Mouse (Mus musculus) heart, postnatal 4 days (tissue): ENCODE data around the gene Elovl1. TPM values are rescaled to one million over a fixed set of nuclear protein-coding genes. Genes with fewer than 3 reads are reported as not detected.

Experiments used
- DNase-seq: peaks from one replicate; pipeline ENCODE4 v3.0.0; 2021
- total RNA-seq, 2 experiments: library from RNA; stranded (reverse); gene quantifications; 2 replicates each; pipeline ENCODE4 v1.2.3; 2021

Elovl1 gene
- 10 to 100 TPM; 38.0 to 44.4 TPM for total RNA-seq

DNA sequence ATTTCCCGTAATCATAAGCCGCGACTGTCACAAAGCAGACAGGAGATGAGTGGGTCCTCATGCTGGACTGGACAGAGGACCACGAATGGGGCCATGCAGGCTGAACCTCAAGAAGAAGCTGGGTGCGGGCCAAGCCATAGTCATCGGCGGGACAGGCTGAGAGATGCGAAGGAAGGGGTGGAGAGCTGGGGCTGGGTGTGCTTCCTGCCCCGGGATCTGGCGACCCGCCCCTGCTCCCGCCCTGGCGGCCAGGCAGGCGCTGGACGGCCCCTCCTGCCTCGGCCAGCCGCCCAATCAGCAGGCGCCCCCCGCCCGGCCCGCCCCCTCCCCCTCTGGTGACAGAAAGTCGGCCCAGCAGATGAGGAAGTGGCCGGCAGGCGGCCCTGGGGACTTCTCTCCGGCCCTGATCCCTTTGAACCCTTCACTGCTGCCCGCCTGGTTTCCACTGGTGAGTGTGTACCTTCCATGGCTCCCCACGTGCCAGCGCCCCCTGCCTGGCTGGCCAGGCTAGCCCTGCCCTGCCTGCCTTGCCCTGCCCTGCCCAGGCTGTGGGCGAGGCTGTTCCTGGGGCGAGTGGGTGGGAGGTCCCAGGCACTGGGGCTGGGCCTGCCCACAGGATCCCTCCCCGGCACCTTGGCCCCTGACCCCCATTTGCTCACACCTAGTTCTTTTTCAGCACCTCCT lies at the start of gene Elovl1:
Gene Elovl1 (plus strand): TSS at position 326 of the 684 bp plus-strand sequence.
- DNase-seq = peak; percentile 95

DNA sequence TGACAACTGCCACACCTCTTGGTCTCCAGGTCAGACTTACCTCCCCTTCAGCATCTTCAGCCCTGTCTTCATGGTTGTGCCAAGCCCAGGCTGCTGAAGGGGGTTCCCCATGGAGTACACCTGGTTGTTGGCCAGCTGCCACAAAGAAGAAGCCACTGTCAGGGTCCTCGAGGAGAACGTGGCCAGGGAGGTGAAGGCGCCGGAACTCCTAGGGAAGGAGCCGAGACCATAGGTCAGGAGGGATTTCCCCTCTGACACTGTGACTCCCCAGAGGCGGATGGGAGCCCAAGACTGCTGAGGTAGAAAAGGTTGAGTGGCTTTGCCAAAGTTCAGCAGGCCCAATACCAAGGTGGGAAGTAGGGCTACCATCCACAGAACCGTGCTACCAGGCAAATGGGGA lies 44.6 kb upstream of the Elovl1 start:
- DNase-seq = no peak

DNA sequence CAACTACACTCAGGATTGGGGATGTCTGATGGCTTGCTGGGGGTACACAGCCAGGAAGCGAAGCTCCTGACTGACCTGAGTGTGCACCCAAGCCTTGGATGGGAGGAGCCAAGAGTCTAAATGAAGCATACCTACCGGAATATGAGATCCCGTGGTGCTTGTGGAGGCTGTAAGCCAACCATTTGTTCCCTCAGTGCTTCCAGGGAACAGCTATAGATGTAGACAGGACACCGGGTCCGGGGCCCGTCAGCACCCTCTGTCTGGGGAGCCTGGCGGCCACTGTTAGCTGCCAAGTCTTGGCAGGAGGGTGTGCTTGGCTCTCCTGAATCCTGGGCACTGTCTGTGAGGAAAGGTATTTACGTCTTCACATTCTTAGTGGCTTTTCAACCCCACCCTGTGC lies 40.6 kb upstream of the Elovl1 start:
- peak; percentile 4 for DNase-seq

DNA sequence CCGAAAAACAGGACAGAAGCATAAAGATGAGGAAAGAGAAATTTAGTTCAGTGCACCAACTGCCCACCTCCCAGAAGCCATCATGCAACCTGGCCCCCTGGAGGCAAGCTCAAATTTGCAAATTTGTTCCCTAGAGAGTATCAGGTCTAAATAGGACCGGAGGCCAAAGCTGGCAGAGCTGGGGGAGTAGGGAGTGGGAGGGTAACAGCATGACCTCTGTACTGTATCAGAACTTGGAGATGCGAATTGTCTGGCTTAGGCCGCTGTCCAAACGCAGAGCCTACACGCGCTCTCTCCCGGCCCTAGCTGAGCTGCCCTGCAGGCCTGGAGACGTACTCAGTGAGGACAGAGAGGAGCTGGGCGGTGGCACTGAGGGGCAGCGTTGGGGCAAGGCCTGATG lies 37.7 kb upstream of the Elovl1 start:
- DNase-seq = no peak

DNA sequence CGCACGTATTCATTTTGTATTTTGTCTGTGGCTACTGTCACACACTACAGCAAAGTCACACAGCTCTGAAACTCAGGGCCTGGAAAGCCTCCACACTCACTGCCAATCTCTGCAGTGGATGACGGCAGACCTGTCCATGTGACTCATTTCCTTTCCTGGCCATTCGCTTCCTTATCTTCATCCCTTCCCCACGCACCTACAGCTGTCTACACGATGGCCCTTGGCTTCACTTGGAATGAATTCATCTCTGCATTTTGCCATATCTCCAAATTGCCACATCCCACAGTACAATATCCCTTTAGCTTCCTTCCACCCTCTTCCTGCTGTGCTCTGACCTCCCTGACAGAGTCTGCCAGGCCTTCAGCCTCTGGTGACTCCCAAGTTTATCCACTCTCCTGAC lies 33.4 kb upstream of the Elovl1 start:
- peak; percentile 63 for DNase-seq

DNA sequence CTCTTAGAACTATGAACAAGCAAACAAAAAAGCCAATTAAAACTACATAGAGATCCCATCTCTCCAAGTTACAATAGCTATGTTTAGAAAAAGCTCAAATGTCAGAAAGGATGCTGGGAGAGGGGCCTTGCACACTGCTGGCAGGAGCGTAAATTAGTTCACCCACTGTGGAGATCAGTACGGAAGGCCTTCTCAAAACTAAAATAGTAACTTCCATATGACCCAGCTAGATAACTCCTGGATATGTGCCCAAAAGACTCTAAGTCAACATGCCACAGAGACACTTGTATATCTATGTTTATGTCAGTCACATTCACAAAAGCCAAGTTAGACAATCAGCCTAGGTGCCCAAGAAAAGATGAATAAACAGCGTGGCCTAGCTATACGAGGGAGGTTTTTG lies 32.6 kb upstream of the Elovl1 start:
- no peak for DNase-seq

DNA sequence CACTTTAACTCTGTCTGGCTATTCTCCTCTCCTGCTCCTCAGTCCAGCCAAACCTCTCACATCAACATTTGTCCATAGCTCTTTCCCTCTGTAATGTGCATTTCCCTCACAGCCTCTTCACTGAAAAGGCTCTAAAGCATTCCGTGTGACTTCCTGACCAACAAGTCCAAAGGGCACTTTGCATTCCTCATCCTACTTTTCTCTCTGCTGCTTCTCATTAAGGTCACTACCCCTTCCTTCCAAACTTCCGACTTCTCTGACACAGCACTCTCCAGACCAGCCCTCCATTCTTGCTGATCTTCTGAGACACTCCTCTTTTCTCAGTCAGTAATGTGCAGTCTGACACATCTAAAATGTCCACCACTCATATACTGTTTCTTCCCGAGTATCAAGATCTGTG lies 31.5 kb upstream of the Elovl1 start:
- no peak for DNase-seq

DNA sequence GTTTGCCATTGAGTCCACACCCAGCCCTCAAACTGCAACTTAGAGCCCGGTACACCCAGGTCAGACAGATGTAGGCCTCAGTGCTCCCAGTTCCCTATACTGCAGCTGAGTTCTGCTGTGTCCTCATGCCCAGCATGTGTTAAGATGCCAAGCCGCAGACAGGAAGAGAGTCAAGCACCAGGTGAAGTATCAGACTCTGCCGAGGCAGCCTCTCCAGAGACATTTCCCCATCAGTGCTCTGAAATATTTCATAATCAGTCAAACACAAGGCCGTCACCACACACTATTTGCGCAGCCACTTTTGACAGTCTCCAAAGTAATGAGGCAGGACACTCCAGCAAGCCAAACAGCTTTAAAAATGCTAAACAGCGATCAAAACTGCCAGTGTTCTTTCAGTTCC lies 29.5 kb upstream of the Elovl1 start:
- DNase-seq = no peak

DNA sequence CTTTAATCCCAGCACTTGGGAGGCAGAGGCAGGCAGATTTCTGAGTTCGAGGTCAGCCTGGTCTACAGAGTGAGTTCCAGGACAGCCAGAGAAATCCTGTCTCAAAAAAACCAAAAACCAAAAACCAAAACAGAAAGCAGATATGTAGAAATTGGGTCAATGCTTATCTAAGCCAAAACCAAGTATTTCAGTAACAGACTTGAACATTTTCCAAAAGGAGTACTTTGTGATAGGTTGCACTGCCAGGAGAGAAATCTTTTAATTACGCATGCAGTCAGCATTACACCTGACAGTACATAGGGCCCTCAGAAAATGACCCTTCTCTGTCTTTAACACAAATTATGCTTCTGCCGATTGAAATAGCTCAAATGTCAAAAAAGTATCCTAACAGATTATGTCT lies 26.5 kb upstream of the Elovl1 start:
- no peak for DNase-seq

DNA sequence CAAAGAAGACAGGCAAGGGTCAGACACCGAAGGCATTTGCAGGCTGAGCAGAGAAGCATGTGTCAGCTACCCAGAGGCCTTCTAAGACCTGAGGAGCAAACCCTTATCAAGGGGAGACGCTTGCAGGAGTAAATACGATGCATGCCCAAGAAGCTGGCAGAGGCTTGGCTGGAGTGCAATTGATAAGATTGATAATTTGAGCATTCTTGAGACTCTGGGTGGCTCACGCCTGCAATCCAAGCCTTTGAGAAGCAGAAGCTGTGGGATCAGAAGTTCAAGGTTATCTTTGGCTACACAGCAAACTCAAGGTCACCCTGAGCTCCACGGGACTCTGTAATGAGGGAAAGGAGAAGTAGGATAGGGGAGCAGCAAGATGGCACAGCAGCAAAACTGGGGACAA lies 26.0 kb upstream of the Elovl1 start:
- DNase-seq = no peak

DNA sequence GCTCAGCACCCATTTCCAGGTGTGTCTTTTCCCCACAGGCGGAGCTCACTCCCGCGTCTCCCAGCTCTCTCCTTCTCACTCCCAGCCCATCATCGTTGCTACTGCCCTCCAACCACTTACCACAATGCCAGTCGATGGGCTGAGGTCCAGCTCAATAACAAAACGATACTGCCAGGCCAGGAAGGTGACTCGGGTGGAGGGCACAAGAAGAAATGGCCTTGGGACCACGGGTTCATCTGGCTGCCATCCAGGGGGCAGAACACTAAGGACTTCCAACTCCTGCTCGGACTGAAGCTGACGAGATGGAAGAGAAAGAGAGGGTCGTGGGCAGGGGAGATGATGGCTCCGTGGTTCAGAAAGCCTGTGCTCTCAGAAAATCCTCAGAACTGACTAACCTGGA lies 25.2 kb upstream of the Elovl1 start:
- no peak for DNase-seq

DNA sequence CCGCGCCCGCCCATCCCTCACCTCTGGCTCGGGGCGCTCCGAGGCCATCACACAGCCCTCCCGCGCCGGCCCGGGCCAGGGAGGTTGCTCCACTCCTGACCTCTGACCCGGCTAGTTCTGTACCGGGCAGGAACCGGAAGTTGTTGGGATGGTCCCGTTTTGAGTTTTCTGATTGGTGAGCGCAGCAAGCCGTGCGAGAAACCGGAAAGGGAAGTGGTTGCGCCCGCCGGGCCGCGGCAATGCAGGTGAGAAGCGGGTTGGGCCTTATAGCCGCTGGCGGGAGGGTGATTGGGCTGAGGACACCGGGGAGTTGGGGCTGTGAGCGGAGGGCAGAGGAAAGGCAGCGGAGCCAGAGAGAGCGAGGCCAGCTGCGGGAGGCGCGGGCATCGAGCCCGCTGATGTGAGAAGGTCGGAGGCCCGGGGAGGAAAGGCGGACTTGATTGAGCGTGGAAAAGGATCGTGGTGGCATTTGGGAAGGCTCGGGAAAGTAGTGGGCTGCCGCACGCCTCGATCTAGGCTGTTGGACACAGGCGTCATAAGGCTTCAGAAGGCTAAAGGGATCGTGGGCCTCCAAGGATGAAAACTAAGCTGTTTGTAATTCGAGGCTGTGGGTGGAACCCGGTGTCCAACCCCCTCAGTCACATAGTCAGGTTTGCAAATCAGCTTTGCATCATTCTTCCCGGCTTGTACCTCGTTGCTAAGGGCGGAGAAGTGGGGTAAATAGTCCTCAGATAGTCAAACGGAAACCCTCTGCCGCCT lies 18.6 kb upstream of the Elovl1 start, which contains the start of the genes Szt2 and Med8:
Gene Szt2 (minus strand): TSS at position 132 of the 759 bp plus-strand sequence.
Gene Med8 (plus strand): TSS at position 196 of the 759 bp plus-strand sequence.
- peak; percentile 91 for DNase-seq

DNA sequence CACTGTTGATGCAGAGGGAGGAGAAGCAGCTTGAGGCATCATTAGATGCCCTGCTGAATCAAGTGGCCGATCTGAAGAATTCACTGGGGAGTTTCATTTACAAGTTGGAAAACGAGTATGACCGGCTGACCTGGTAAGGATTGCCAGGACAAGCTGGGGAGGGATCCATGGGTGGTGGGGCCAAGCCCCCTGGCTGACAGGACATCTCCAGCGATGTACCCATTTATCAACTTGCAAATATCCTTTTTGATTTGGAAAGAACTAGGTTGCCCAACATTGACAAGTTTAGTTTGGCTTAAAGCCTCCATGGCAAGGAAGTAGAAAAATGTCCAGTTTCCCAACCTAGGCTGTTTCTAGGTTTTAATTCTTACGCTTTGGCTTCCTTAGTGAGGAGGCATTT lies 17.0 kb upstream of the Elovl1 start:
- no peak for DNase-seq

DNA sequence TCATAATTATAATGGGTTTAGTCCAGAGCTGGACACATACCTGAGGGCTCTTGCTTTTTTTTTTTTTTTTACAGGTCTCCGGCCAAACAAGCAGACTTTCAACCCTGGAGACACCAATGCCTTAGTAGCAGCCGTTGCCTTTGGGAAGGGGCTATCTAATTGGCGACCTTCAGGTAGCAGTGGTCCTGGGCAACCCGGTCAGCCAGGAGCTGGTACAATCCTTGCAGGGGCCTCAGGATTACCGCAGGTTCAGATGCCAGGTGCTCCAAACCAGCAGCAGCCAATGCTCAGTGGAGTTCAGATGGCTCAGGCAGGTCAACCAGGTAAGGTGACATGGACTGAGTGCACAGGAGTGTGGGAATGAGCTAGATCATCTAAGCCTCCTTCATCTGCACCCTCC lies 14.3 kb upstream of the Elovl1 start:
- no peak for DNase-seq

DNA sequence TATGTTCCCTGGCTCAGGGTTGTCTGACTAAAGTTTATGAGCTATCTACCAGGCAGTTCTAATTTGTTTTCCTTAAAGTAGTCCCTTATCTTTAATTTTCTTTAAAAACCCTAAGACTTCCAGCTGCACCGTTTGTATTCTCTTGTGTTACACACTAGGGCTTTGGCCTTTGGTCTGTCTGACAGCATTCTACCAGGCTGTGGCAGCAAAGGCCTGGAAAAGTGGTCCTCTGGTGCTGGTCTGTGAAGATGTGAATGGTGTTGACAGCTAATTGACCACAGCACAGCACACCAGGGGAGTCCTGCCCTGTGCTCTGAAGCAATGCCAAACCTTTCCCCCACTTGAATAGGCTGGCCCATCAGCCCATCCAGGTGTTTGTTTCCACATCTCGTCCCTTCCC lies 12.1 kb upstream of the Elovl1 start:
- DNase-seq = no peak

DNA sequence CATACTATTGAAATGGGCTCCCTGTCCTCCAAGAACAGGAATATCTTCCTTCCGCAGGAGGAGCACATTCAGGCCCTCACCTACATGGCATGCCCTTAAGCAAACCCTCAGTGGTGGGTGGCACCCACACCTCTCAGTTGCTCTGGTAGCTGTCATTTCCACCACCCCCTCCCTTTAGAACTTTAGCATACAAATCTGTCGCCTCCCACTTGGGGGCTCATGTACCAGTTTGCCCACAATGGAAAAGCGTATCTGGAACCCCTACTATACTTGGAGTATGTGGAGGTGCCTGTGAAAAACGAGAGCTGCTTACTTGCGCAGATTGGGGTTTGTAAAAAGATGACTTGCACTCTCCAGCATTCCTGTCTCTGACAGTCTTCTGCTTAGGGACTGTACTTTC lies 11.6 kb upstream of the Elovl1 start:
- no peak for DNase-seq

DNA sequence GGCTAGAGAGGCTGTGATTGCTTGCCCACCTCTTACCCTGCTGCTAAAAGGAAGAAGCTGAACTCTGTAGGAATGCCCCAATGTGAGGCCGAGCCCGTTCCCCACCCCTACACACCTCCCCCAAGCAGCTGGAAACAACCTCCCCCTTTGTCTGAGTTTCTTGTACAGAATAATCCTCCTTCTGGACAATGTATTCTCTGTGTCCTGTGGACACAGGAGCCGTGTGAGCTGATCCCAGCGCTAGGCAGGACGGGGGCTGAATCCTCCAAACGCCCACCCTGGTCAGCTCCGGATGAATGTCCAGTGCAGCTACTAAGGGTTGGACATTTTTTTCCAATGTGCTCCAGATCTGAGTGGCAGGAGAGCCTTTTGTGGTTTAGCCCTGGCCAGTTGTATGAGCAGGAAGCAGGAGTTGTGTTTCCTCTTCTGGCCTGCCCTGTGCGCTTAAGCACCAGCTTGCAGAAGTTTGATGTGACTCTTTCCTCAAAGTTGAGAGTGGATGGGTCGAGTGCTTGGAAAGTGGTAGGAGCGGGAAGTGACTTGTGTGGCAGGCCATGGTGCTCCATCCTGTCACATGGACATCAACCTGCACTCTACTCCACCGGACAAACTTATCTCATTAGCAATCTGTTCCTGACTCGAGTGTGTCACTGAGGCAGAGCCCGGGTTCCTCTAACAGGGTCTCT lies 10.6 kb upstream of the Elovl1 start:
- no peak for DNase-seq

DNA sequence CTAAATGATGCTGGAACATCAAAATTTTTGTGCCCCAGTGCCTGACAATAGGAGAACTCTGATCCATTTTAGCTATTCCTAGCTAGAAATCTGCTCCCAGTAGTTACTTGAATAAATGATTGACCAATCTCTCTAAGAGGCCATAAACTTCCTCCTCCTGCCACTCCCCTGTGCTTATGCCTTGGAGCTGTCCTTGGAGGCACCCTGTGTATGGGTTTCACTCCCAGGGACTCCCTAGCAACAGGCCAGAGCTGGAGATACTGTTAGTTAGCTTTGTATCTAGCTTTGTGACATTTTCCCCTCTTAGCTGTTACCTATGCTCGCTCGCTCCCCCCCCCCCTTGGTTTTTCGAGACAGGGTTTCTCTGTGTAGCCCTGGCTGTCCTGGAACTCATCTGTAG lies 6.5 kb upstream of the Elovl1 start:
- DNase-seq = no peak

DNA sequence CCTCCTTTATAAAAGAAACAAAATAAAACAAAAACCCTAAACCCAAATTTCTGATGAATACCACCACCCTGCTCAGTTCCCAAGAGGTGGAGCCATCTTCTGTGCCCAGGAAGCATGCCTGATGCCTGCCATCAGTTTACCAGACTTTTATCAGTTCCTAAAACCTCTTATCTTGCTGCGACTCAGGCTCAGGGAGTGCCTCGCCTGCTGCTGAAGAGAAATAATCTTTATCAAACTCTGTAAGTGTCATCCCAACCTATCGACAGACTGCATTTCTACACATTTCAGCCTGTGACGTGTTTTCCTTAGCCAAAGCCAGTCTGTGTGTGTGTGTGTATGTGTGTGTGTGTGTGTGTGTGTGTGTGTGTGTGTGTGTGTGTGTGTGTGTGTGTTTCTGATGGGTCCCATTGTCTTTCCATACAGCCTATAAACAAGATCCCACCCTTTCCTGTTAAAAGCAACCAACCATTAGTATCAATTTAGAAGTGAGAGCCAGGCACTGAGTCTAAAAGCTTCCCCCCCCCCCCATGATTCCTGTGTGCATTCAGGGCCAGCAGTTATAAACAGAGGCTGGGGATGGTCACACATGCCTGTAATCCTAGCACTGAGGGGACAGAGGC lies 3.2 kb upstream of the Elovl1 start:
- no peak for DNase-seq

DNA sequence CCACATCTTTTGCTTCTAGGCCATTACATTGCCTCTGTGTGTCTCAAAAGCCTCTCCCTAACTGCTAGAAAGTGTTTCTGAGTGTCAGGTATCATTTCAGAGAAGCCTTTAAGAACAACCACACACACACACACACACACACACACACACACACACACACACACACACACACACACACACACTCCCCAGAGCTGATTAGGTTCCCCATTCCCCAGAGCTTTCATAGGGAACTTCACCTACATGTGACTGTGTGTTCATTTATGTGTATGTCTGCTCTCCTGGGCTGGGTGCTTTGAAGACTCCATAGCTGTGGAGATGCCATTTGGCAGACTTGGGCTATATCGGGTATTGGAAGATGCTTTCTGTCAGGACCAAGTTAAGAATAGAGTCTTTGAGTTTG lies 2.5 kb upstream of the Elovl1 start:
- DNase-seq = no peak

DNA sequence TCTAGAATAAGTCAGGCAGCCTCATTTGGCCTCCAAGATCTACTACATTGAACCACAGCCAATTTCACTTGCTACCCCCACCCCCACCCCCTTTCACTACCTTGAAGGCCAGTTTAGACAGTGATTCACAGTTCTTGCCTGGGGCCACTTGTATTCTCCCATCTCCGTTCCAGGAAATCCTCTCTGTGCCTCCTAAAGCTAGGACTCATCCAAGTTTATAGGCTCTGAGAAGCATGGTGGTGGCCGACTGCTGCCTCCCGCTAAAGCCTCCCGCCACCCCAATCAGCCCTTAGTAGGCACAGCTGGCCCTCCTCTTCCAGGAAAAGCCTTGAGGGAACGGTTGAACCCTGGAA lies 502 bp upstream of the Elovl1 start:
- DNase-seq = no peak

DNA sequence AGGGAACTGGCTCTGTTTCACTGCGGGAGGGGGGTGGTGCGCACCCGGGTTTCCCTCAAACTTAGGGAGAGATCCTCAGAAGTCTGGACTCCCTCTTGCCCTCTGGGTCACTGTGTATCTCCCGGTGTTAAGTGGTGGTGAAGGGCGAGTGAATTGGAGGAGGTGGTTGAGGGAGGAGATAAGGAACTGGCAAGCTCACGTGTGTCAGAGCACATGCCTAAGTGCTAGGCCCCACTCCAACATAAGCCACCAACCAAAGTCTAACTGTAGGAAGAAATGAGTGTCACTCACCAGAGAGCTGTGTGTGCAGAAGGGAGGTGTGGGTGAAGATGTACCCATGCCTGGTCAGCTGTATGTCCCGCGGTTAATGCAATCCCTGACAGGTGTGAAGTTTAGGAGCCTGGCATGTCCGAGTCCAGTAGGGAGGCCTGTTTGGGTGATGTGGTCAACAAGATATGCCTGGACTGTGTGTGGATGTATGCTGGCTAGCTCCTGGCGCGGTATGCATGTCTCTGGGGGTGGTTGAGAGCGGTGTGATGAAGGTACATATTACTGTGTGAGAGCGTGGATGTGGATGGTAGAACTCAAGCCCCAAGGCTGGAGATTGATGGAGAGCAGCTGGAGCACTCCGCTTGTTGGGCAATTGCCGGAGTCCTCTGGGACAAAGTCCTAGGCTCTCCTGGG lies 780 bp downstream of the Elovl1 start:
- DNase-seq = no peak
